Mouse (Mus musculus) olfactory bulb, adult 2 months (tissue): Measurements from ENCODE around the gene Lrrc18. TPM values are rescaled to one million over a fixed set of nuclear protein-coding genes. Genes with fewer than 3 reads are reported as not detected.

Experiments used
- H3K27ac ChIP-seq: fragments of 200-500 bp; 2 replicates; pipeline ENCODE4 v1.5.1; 2012; ENCODE audit warnings: low read depth, low read length; ENCODE audit not compliant: insufficient read depth
- H3K4me1 ChIP-seq: fragments of 200-500 bp; 2 replicates; pipeline ENCODE4 v1.6.1; 2012; ENCODE audit warnings: low read length; ENCODE audit not compliant: control insufficient read depth, insufficient read depth
- H3K4me3 ChIP-seq: fragments of 200-500 bp; 2 replicates; pipeline ENCODE4 v1.5.1; 2012; ENCODE audit warnings: mild to moderate bottlenecking, low read depth, low read length, moderate library complexity; ENCODE audit not compliant: insufficient read depth
- CTCF ChIP-seq: fragments of 200-500 bp; IDR thresholded peaks from 2 replicates; pipeline ENCODE4 v1.5.1; 2012; ENCODE audit warnings: low read depth, mild to moderate bottlenecking, low read length, moderate library complexity; ENCODE audit not compliant: insufficient read depth
- POLR2A ChIP-seq: fragments of 200-500 bp; IDR thresholded peaks from 2 replicates; pipeline ENCODE4 v1.6.1; 2012; ENCODE audit warnings: mild to moderate bottlenecking, low read depth, low read length, moderate library complexity; ENCODE audit not compliant: insufficient read depth
- WGBS: fragments of 180-500 bp; shearing (Covaris S2); methylation state at CpG from one replicate; pipeline ENCODE4 v1.1.7; 2018; 5-methylcytosine and 5-hydroxymethylcytosine counted together
- polyA plus RNA-seq: library from polyadenylated mRNA; stranded (reverse); fragments of >200 nt; gene quantifications from 2 replicates; pipeline ENCODE4 v1.2.4, GENCODE M21; 2012; ENCODE audit warnings: low replicate concordance; ENCODE audit not compliant: missing spikeins, insufficient read depth, insufficient read length

Lrrc18 gene
- not detected in 2 replicates for polyA plus RNA-seq

GRCm38 (mm10) chr14:32991082-32991481, at the start of gene Lrrc18:
TSS of gene Lrrc18 (plus strand) at chr14:32991382.
- H3K4me3 ChIP-seq, result no peak within 1 kb of the TSS
- WGBS, result 100% methylated on average over 2 of the region's 2 CpGs
- TF ChIP-seq CTCF, result no peak
- no peak for TF ChIP-seq POLR2A
- peaks cover 8% of the 10 kb centered on the region for H3K4me1 ChIP-seq
- no peak within 1 kb of the TSS for H3K27ac ChIP-seq

GRCm38 (mm10) chr14:32947512-32947911, 43.7 kb upstream of the Lrrc18 start:
- no peak overlapping the region for H3K27ac ChIP-seq

GRCm38 (mm10) chr14:32950312-32951301, 40.6 kb upstream of the Lrrc18 start:
- H3K27ac ChIP-seq, result no peak overlapping the region
- H3K4me1 ChIP-seq, result peaks cover 17% of the 10 kb centered on the region
- TF ChIP-seq CTCF, result no peak
- H3K4me3 ChIP-seq, result no peak overlapping the region
- WGBS, result 47% methylated on average over 20 of the region's 20 CpGs

More at GRCm38 (mm10) chr14:32947512-32947911, 43.7 kb upstream of the Lrrc18 start:
- H3K4me1 ChIP-seq, result peaks cover 17% of the 10 kb centered on the region
- no peak for TF ChIP-seq POLR2A
- no peak for TF ChIP-seq CTCF
- WGBS, result 90% methylated on average over 2 of the region's 2 CpGs
- no peak overlapping the region for H3K4me3 ChIP-seq

- H3K27ac ChIP-seq, result no peak overlapping the region
- TF ChIP-seq CTCF (no peak), POLR2A (no peak)
- H3K4me3 ChIP-seq, result no peak overlapping the region
- peaks cover 12% of the 10 kb centered on the region for H3K4me1 ChIP-seq
- WGBS, result 74% methylated on average over 8 of the region's 8 CpGs
Measured at GRCm38 (mm10) chr14:32956486-32956885, 34.7 kb upstream of the Lrrc18 start.

- Histone ChIP-seq H3K4me1 (peaks cover 11% of the 10 kb centered on the region), H3K27ac (no peak overlapping the region), H3K4me3 (no peak overlapping the region)
- 82% methylated on average over 8 of the region's 8 CpGs for WGBS
- TF ChIP-seq CTCF (no peak), POLR2A (no peak)
Measured at GRCm38 (mm10) chr14:32958671-32959070, 32.5 kb upstream of the Lrrc18 start.

- peaks cover 11% of the 10 kb centered on the region for H3K4me1 ChIP-seq
- 47% methylated on average over 5 of the region's 5 CpGs for WGBS
- H3K4me3 ChIP-seq, result no peak overlapping the region
- TF ChIP-seq POLR2A (no peak), CTCF (peak; percentile 65; the same call in 1 of the 2 replicates)
- no peak overlapping the region for H3K27ac ChIP-seq
Measured at GRCm38 (mm10) chr14:32960481-32960880, 30.7 kb upstream of the Lrrc18 start.

- H3K4me1 ChIP-seq, result peaks cover 5% of the 10 kb centered on the region
- TF ChIP-seq POLR2A (no peak), CTCF (no peak)
- no peak overlapping the region for H3K4me3 ChIP-seq
- WGBS, result 94% methylated on average over 10 of the region's 10 CpGs
- H3K27ac ChIP-seq, result no peak overlapping the region
Measured at GRCm38 (mm10) chr14:32964742-32965141, 26.4 kb upstream of the Lrrc18 start.

GRCm38 (mm10) chr14:32970700-32971099, 20.5 kb upstream of the Lrrc18 start:
- WGBS, result 86% methylated on average over 9 of the region's 9 CpGs
- H3K27ac ChIP-seq, result no peak overlapping the region

GRCm38 (mm10) chr14:32984176-32984738, 6.9 kb upstream of the Lrrc18 start:
- 75% methylated on average over 6 of the region's 6 CpGs for WGBS
- H3K27ac ChIP-seq, result no peak overlapping the region
- no peak for TF ChIP-seq POLR2A
- TF ChIP-seq CTCF, result no peak

More at GRCm38 (mm10) chr14:32970700-32971099, 20.5 kb upstream of the Lrrc18 start:
- Histone ChIP-seq H3K4me3 (no peak overlapping the region), H3K4me1 (no peaks in the 10 kb centered on the region)
- TF ChIP-seq POLR2A, result no peak
- TF ChIP-seq CTCF, result no peak

More at GRCm38 (mm10) chr14:32984176-32984738, 6.9 kb upstream of the Lrrc18 start:
- Histone ChIP-seq H3K4me1 (no peaks in the 10 kb centered on the region), H3K4me3 (no peak overlapping the region)
